Mouse (Mus musculus) cortical plate, adult 2 months (tissue): Measurements from ENCODE around the gene Dph2.

ENCODE experiments used
- CTCF ChIP-seq: fragments of 200-500 bp; IDR thresholded peaks from 2 replicates; pipeline ENCODE4 v1.5.1; 2011; ENCODE audit warnings: mild to moderate bottlenecking, control low read depth, low read length; ENCODE audit not compliant: insufficient read depth; ENCODE audit errors: extremely low read depth
- POLR2A ChIP-seq: fragments of 200-500 bp; IDR thresholded peaks from 2 replicates; pipeline ENCODE4 v1.6.1; 2011; ENCODE audit warnings: mild to moderate bottlenecking, low read length, control low read depth; ENCODE audit not compliant: insufficient read depth; ENCODE audit errors: extremely low read depth

- TF ChIP-seq CTCF: no peak
- TF ChIP-seq POLR2A: peak; percentile 60; the same call in 1 of the 2 replicates
Measured at GRCm38 (mm10) chr4:117882701-117883691, 8.8 kb downstream of the Dph2 start, which contains the start of gene B4galt2.
